Mouse (Mus musculus) G1E (cell line): ENCODE data around the gene Enpp1.

ENCODE experiments used
- CTCF ChIP-seq: IDR thresholded peaks from 2 replicates; pipeline ENCODE4 v1.5.1; 2012; ENCODE audit warnings: low read depth, low read length, inconsistent platforms, mixed read lengths
- GATA1 ChIP-seq: IDR thresholded peaks from 2 replicates; pipeline ENCODE4 v1.6.1; 2012; ENCODE audit warnings: borderline replicate concordance, low read length, inconsistent platforms, mixed read lengths
- POLR2AphosphoS5 ChIP-seq: IDR thresholded peaks from 2 replicates; pipeline ENCODE4 v1.6.1; 2012; ENCODE audit warnings: low read depth, low read length, inconsistent platforms; ENCODE audit not compliant: insufficient replicate concordance

DNA sequence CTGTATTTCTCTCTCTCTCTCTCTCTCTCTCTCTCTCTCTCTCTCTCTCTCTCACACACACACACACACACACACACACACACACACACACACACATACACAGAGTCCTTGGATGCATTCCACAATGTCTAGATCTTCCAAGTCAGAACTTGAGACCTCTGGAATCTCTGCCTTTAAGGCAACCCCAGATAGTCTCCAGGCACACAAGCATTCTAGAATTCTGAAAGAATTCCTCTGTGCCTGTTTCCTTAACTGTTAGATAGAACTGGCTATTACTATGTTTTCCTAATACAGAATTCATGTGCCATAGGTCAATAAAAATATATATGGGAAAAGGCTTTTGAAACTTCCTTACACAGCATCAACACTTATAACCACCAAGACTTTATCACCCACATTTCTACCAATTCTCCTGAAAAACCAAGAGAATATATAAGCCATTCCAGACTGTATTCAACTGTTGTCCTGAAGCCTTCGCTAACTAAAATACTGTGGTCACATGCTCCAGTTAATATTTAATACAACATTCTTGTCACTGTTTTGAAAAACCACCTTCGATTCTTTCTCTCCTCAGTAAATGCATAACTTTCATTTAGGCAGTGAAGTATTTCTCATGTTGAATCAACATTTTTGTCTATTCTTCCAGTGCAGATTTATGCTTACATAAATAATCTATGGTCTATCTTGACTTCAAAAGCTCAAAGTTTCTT is 5.4 kb downstream of the Enpp1 start:
- no peak for TF ChIP-seq CTCF
- no peak for TF ChIP-seq POLR2AphosphoS5
- no peak for TF ChIP-seq GATA1
